Mouse (Mus musculus): ENCODE data around the gene Rab23. TPM values are rescaled to one million over a fixed set of nuclear protein-coding genes. Genes with fewer than 3 reads are reported as not detected.

The Rab23 gene
- polyA plus RNA-seq, 1 experiment from 2014 or later, result 33.3 TPM

DNA sequence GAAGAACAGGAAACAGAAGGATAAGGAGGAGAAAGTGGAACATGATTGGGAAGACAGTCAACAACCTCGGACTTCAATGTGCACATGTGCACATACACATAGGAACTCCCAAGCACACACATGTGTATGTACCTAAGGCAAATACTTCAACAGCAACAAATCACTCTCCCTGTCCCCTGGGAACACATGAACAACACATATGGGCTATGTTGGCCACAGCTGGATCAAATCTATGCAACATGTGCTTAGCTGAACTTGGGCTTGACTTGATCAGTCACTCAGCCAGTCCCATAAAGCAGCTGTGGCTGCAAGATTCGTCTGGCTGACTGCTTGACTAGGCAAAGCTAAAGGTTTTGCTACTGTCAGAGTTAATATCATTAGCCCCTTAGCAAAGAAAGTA is 30.9 kb upstream of the Rab23 start:
- ATAC-seq, result no peak
- WGBS, result 70% methylated on average over 2 of the region's 2 CpGs
- H3K4me3 ChIP-seq (ENCODE audit: low read depth, low read length), result no peak overlapping the region
- H3K9ac ChIP-seq (ENCODE audit: low read depth, low read length), result no peak overlapping the region
- no peaks in the 10 kb centered on the region for H3K36me3 ChIP-seq (ENCODE audit: control insufficient read depth, insufficient read depth, low read length)
- no peaks in the 10 kb centered on the region for H3K4me1 ChIP-seq (ENCODE audit: control insufficient read depth, insufficient read depth, low read length)
- no peak overlapping the region for H3K4me2 ChIP-seq (ENCODE audit: low read length)
- H3K27me3 ChIP-seq (ENCODE audit: control insufficient read depth, insufficient read depth, low read depth, low read length), result no peaks in the 10 kb centered on the region
- H3K27ac ChIP-seq (ENCODE audit: low read length), result no peak overlapping the region
- H3K9me3 ChIP-seq (replicated peaks; ENCODE audit: control insufficient read depth, low read length, poor library complexity, severe bottlenecking), result peaks cover 2% of the 10 kb centered on the region; the same call in 1 of the 2 replicates

DNA sequence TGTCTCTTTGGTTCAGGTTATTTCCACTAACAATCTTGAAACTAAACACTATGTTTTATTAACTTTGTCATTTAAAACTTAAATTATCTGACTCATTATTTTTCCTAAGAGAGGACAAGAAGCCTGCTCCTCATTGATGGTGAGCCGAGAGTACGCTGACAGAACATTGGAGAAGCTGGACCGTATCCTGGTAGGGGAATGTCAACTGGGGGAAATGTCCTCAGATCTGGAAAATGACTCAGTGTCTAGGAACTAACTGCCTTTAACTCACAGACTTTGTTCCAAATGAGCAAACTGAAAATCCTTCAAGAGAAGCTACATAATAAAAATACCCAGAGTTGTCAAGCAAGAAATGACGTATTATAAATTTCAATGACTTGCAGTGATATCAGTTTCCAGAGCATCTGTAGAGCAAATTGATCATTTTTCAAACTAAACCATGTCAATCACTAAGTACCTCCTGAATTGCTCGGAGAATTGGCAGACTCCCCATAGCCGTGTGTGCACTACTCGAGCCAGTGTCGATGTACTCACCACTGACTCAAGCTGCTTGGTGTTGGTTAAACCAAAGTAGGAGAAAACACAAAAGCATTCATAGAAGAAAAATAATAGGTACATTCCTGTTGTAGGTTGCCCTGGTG is 30.1 kb upstream of the Rab23 start:
- no peak overlapping the region for H3K9ac ChIP-seq (ENCODE audit: low read depth, low read length)
- H3K4me3 ChIP-seq (ENCODE audit: low read depth, low read length), result no peak overlapping the region
- peaks cover 2% of the 10 kb centered on the region; the same call in 1 of the 2 replicates for H3K9me3 ChIP-seq (replicated peaks; ENCODE audit: control insufficient read depth, low read length, poor library complexity, severe bottlenecking)
- H3K4me2 ChIP-seq (ENCODE audit: low read length), result no peak overlapping the region
- no peaks in the 10 kb centered on the region for H3K36me3 ChIP-seq (ENCODE audit: control insufficient read depth, insufficient read depth, low read length)
- no peak for ATAC-seq
- no peaks in the 10 kb centered on the region for H3K4me1 ChIP-seq (ENCODE audit: control insufficient read depth, insufficient read depth, low read length)
- no peak overlapping the region for H3K27ac ChIP-seq (ENCODE audit: low read length)
- H3K27me3 ChIP-seq (ENCODE audit: control insufficient read depth, insufficient read depth, low read depth, low read length), result no peaks in the 10 kb centered on the region
- 92% methylated on average over 8 of the region's 8 CpGs for WGBS

DNA sequence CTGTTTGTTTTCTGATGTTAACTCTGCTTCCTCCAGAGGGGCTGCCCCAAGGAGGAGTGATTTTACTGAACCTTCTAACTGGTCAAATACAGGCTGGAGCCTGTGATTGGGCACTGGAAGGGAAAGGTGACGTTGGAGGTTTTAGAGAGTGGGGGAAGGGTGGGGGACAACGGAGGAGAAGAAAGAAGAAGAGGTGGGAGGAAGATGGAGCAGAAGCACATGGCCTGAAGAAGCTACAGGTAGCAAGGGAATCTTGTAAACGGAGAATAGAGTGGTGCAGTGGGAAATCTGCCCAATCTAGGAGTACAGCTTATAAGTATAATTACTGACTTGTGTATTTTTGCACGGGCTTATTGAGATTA is 29.6 kb upstream of the Rab23 start:
- Histone ChIP-seq H3K9ac (ENCODE audit: low read depth, low read length) (no peak overlapping the region), H3K36me3 (ENCODE audit: control insufficient read depth, insufficient read depth, low read length) (no peaks in the 10 kb centered on the region), H3K9me3 (replicated peaks; ENCODE audit: control insufficient read depth, low read length, poor library complexity, severe bottlenecking) (peaks cover 2% of the 10 kb centered on the region; the same call in 1 of the 2 replicates), H3K4me2 (ENCODE audit: low read length) (no peak overlapping the region), H3K27me3 (ENCODE audit: control insufficient read depth, insufficient read depth, low read depth, low read length) (no peaks in the 10 kb centered on the region), H3K4me1 (ENCODE audit: control insufficient read depth, insufficient read depth, low read length) (no peaks in the 10 kb centered on the region), H3K4me3 (ENCODE audit: low read depth, low read length) (no peak overlapping the region), H3K27ac (ENCODE audit: low read length) (no peak overlapping the region)
- 58% methylated on average over 4 of the region's 4 CpGs for WGBS
- no peak for ATAC-seq

DNA sequence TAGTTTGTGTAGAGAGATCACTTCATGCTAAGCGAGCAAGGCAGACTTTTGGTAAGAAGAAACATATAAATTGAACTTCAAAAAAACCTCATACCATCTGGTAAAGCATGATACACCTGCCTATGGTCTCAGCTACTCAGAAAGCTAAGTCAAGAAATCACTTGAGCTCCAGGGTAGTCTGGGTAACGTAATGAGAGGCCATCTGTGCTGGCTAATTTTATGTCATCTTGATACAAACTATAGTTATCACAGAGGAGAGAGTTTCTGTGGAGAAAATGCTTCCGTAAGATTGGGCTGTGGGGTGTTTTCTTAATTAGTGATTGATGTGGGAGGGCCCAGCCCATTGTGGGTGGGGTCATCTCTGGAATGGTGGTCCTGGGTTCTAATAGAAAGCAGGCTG is 25.8 kb upstream of the Rab23 start:
- H3K27me3 ChIP-seq (ENCODE audit: control insufficient read depth, insufficient read depth, low read depth, low read length), result no peaks in the 10 kb centered on the region
- 88% methylated on average over 3 of the region's 3 CpGs for WGBS

DNA sequence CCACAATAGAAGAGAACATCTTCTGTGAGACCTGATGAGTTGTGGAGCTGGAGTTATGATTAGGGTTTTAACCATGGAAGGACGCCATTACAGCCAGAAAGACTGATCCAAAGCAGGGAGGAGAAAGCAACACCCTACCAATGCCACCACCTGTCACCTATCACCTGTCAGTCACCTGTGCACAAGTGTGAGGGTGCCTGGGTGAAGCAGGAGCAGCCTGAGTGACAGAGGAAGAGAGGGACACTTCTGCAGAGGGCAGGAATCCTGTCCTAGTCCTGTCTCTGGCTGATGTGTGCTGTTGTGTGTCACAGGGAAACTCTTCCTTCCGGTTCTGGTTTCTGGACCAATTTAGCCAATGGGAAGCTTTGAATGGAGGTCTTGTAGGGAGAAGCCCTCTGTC is 23.7 kb upstream of the Rab23 start:
- no peak for ATAC-seq
- Histone ChIP-seq H3K27me3 (ENCODE audit: control insufficient read depth, insufficient read depth, low read depth, low read length) (no peaks in the 10 kb centered on the region), H3K4me2 (ENCODE audit: low read length) (no peak overlapping the region), H3K9me3 (replicated peaks; ENCODE audit: control insufficient read depth, low read length, poor library complexity, severe bottlenecking) (no peaks in the 10 kb centered on the region), H3K27ac (ENCODE audit: low read length) (no peak overlapping the region), H3K4me3 (ENCODE audit: low read depth, low read length) (no peak overlapping the region), H3K4me1 (ENCODE audit: control insufficient read depth, insufficient read depth, low read length) (no peaks in the 10 kb centered on the region), H3K36me3 (ENCODE audit: control insufficient read depth, insufficient read depth, low read length) (no peaks in the 10 kb centered on the region), H3K9ac (ENCODE audit: low read depth, low read length) (no peak overlapping the region)
- 81% methylated on average over 2 of the region's 2 CpGs for WGBS

More for the DNA sequence above, 25.8 kb upstream of the Rab23 start:
- Histone ChIP-seq H3K9me3 (replicated peaks; ENCODE audit: control insufficient read depth, low read length, poor library complexity, severe bottlenecking) (no peaks in the 10 kb centered on the region), H3K9ac (ENCODE audit: low read depth, low read length) (no peak overlapping the region), H3K4me1 (ENCODE audit: control insufficient read depth, insufficient read depth, low read length) (no peaks in the 10 kb centered on the region), H3K4me2 (ENCODE audit: low read length) (no peak overlapping the region), H3K27ac (ENCODE audit: low read length) (no peak overlapping the region), H3K36me3 (ENCODE audit: control insufficient read depth, insufficient read depth, low read length) (no peaks in the 10 kb centered on the region), H3K4me3 (ENCODE audit: low read depth, low read length) (no peak overlapping the region)
- no peak for ATAC-seq

DNA sequence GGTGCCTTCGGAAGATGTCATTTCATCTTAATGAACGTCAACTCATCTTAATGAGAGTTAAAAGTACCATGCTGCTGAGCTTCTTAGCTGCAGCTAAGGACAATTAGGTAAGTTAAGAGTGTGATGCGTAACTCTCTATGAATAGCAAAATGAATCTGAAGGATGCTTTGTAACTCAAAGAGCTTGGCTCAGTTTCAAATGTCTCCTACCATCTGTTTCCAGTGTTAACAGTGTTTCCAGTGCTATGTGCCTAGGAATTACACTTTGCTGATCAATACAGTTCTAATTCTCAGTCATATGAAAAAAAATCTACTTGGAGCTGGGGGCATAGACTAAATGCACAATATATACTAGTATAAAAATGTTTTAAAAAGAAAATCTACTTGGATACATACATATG is 18.4 kb upstream of the Rab23 start:
- WGBS, result 82% methylated on average over 3 of the region's 3 CpGs
- ATAC-seq, result no peak
- no peaks in the 10 kb centered on the region for H3K9me3 ChIP-seq (replicated peaks; ENCODE audit: control insufficient read depth, low read length, poor library complexity, severe bottlenecking)
- H3K4me2 ChIP-seq (ENCODE audit: low read length), result no peak overlapping the region
- no peak overlapping the region for H3K4me3 ChIP-seq (ENCODE audit: low read depth, low read length)
- no peaks in the 10 kb centered on the region for H3K27me3 ChIP-seq (ENCODE audit: control insufficient read depth, insufficient read depth, low read depth, low read length)
- H3K27ac ChIP-seq (ENCODE audit: low read length), result no peak overlapping the region
- H3K36me3 ChIP-seq (ENCODE audit: control insufficient read depth, insufficient read depth, low read length), result no peaks in the 10 kb centered on the region
- H3K4me1 ChIP-seq (ENCODE audit: control insufficient read depth, insufficient read depth, low read length), result no peaks in the 10 kb centered on the region
- no peak overlapping the region for H3K9ac ChIP-seq (ENCODE audit: low read depth, low read length)

DNA sequence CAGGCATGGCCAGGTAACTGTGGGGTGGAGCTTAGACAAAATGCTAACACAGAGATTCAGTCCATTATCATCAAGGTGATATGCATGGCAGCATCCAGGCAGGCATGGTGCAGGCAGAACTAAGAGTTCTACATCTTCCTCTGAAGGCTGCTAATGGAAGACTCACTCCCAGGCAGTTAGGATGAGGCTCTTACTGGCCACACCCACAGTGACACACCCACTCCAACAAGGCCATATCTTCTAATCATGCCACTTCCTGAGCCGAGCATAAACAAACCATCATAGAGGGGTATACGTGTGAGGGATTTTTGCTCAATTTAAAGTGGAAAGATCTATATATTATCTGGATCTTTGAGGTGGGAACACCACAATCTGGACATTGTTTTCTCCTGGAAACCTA is 10.1 kb upstream of the Rab23 start:
- Histone ChIP-seq H3K4me2 (ENCODE audit: low read length) (no peak overlapping the region), H3K9me3 (replicated peaks; ENCODE audit: control insufficient read depth, low read length, poor library complexity, severe bottlenecking) (no peaks in the 10 kb centered on the region), H3K4me3 (ENCODE audit: low read depth, low read length) (no peak overlapping the region), H3K27me3 (ENCODE audit: control insufficient read depth, insufficient read depth, low read depth, low read length) (no peaks in the 10 kb centered on the region), H3K9ac (ENCODE audit: low read depth, low read length) (no peak overlapping the region), H3K4me1 (ENCODE audit: control insufficient read depth, insufficient read depth, low read length) (no peaks in the 10 kb centered on the region), H3K36me3 (ENCODE audit: control insufficient read depth, insufficient read depth, low read length) (no peaks in the 10 kb centered on the region), H3K27ac (ENCODE audit: low read length) (no peak overlapping the region)
- no peak for ATAC-seq
- 89% methylated on average over 2 of the region's 2 CpGs for WGBS

DNA sequence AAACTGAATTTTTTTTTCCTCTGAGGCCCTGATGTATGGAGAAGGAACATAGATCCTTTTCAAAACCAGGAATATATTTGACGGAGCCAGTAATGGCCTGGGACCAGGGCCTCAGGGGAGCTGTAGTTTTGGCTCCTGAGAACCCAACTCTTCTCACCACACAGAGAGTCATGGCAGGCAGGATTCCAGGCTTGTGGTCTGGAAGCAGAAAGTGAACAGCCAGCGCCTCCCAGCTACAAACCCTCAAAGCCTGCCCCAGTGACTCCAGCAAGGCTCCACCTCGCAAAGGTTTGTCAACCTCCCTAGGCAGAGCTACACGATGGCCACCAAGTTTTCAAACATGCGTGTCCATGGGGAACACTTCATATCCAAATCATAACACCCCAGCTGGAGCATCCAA is 7.7 kb upstream of the Rab23 start:
- no peak overlapping the region for H3K27ac ChIP-seq (ENCODE audit: low read length)
- H3K4me1 ChIP-seq (ENCODE audit: control insufficient read depth, insufficient read depth, low read length), result no peaks in the 10 kb centered on the region
- no peak overlapping the region for H3K4me3 ChIP-seq (ENCODE audit: low read depth, low read length)
- no peaks in the 10 kb centered on the region for H3K27me3 ChIP-seq (ENCODE audit: control insufficient read depth, insufficient read depth, low read depth, low read length)
- H3K9me3 ChIP-seq (replicated peaks; ENCODE audit: control insufficient read depth, low read length, poor library complexity, severe bottlenecking), result no peaks in the 10 kb centered on the region
- ATAC-seq, result no peak
- H3K9ac ChIP-seq (ENCODE audit: low read depth, low read length), result no peak overlapping the region
- H3K36me3 ChIP-seq (ENCODE audit: control insufficient read depth, insufficient read depth, low read length), result no peaks in the 10 kb centered on the region
- H3K4me2 ChIP-seq (ENCODE audit: low read length), result no peak overlapping the region
- 93% methylated on average over 5 of the region's 5 CpGs for WGBS

DNA sequence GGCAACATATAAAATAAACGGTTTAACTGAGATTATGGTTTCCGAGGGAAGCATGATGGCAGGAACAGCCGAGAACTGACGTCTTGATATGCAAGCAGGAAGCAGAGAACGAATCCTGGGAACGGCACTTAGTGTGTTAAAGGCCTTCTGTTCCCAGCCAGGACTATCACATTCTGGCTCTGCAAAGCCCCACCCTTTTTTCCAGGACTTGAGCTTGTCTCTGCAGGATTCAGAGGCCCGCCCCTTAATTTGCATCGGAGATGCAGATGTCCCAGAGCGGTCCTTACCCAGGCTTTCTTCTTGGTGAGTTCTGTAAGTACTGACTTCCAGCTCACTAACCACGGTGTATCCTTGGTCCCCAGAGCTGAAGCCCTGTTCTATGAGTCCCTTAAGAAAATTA is 4.9 kb upstream of the Rab23 start:
- 4% methylated on average over 10 of the region's 10 CpGs for WGBS
- Histone ChIP-seq H3K27ac (ENCODE audit: low read length) (no peak overlapping the region), H3K4me2 (ENCODE audit: low read length) (no peak overlapping the region), H3K27me3 (ENCODE audit: control insufficient read depth, insufficient read depth, low read depth, low read length) (no peaks in the 10 kb centered on the region), H3K36me3 (ENCODE audit: control insufficient read depth, insufficient read depth, low read length) (no peaks in the 10 kb centered on the region), H3K4me3 (ENCODE audit: low read depth, low read length) (no peak overlapping the region), H3K4me1 (ENCODE audit: control insufficient read depth, insufficient read depth, low read length) (0 out of 2 replicates have a peak, but pooled peaks cover 3% of the 10 kb centered on the region), H3K9me3 (replicated peaks; ENCODE audit: control insufficient read depth, low read length, poor library complexity, severe bottlenecking) (no peaks in the 10 kb centered on the region), H3K9ac (ENCODE audit: low read depth, low read length) (no peak overlapping the region)
- ATAC-seq, result no peak
